Mouse (Mus musculus) thymus, postnatal 25 days (tissue): Measurements from ENCODE around the gene Myl4.

Experiments used
- DNase-seq: peaks from one replicate; pipeline ENCODE4 v3.0.0; 2022

The Myl4 gene

GRCm38 (mm10) chr11:104608249-104608920, 57.9 kb downstream of the Myl4 start:
- no peak for DNase-seq

GRCm38 (mm10) chr11:104609033-104609684, 58.7 kb downstream of the Myl4 start:
- no peak for DNase-seq

- no peak for DNase-seq
These were observed 59.3 kb downstream of the Myl4 start for GRCm38 (mm10) chr11:104609733-104610132.

GRCm38 (mm10) chr11:104611579-104612151, 61.2 kb downstream of the Myl4 start:
- no peak for DNase-seq

GRCm38 (mm10) chr11:104613551-104613950, 63.1 kb downstream of the Myl4 start:
- DNase-seq: no peak

GRCm38 (mm10) chr11:104614130-104614529, 63.7 kb downstream of the Myl4 start:
- no peak for DNase-seq

GRCm38 (mm10) chr11:104616182-104616581, 65.7 kb downstream of the Myl4 start:
- no peak for DNase-seq

GRCm38 (mm10) chr11:104618638-104619076, 68.2 kb downstream of the Myl4 start:
- DNase-seq: no peak

GRCm38 (mm10) chr11:104619084-104620022, 68.9 kb downstream of the Myl4 start:
- no peak for DNase-seq

- no peak for DNase-seq
These were observed 71.8 kb downstream of the Myl4 start for GRCm38 (mm10) chr11:104622040-104622962.

- DNase-seq: no peak
These were observed 74.4 kb downstream of the Myl4 start for GRCm38 (mm10) chr11:104624791-104625391.

- DNase-seq: no peak
These were observed 75.3 kb downstream of the Myl4 start for GRCm38 (mm10) chr11:104625453-104626402.

GRCm38 (mm10) chr11:104626635-104627034, 76.2 kb downstream of the Myl4 start:
- no peak for DNase-seq

GRCm38 (mm10) chr11:104627616-104628301, 77.3 kb downstream of the Myl4 start:
- DNase-seq: no peak

- DNase-seq: no peak
These were observed 78.1 kb downstream of the Myl4 start for GRCm38 (mm10) chr11:104628566-104628965.

- DNase-seq: no peak
These were observed 79.8 kb downstream of the Myl4 start for GRCm38 (mm10) chr11:104630185-104630835.

- no peak for DNase-seq
These were observed 80.8 kb downstream of the Myl4 start for GRCm38 (mm10) chr11:104631306-104631705.

- no peak for DNase-seq
These were observed 86.5 kb downstream of the Myl4 start for GRCm38 (mm10) chr11:104637010-104637409.

GRCm38 (mm10) chr11:104638006-104638405, 87.5 kb downstream of the Myl4 start:
- DNase-seq: no peak
